Mouse (Mus musculus) midbrain, embryonic 16.5 days (tissue): ENCODE measurements around the gene Zfp300. TPM values are rescaled to one million over a fixed set of nuclear protein-coding genes. Genes with fewer than 3 reads are reported as not detected.

Source experiments
- ATAC-seq: fragments of 200-750 bp; cut with Nextera tagmentation; 2 replicates; pipeline ENCODE4 v1.8.0; 2017; ENCODE audit warnings: moderate TSS enrichment
- H3K27ac ChIP-seq: fragments of 300-500 bp; sonication (generic); 2 replicates; pipeline ENCODE4 v1.5.1; 2014; ENCODE audit warnings: mild to moderate bottlenecking, low read length, mixed read lengths
- H3K27me3 ChIP-seq: fragments of 300-500 bp; sonication (generic); 2 replicates; pipeline ENCODE4 v1.6.1; 2014; ENCODE audit warnings: low read depth, low read length, mixed read lengths; ENCODE audit not compliant: control insufficient read depth, insufficient read depth
- H3K36me3 ChIP-seq: fragments of 300-500 bp; sonication (generic); 2 replicates; pipeline ENCODE4 v1.6.1; 2014; ENCODE audit warnings: mild to moderate bottlenecking, low read length, moderate library complexity, mixed read lengths; ENCODE audit not compliant: control insufficient read depth, insufficient read depth
- H3K4me1 ChIP-seq: fragments of 300-500 bp; sonication (generic); 2 replicates; pipeline ENCODE4 v1.6.1; 2014; ENCODE audit warnings: mild to moderate bottlenecking, low read length, mixed read lengths; ENCODE audit not compliant: control insufficient read depth, insufficient read depth
- H3K4me2 ChIP-seq: fragments of 300-500 bp; sonication (generic); 2 replicates; pipeline ENCODE4 v1.6.1; 2014; ENCODE audit warnings: mild to moderate bottlenecking, low read length, mixed read lengths
- H3K4me3 ChIP-seq: fragments of 300-500 bp; sonication (generic); 2 replicates; pipeline ENCODE4 v1.5.1; 2014; ENCODE audit warnings: low read depth, mild to moderate bottlenecking, low read length, moderate library complexity, mixed read lengths
- H3K9ac ChIP-seq: fragments of 300-500 bp; sonication (generic); 2 replicates; pipeline ENCODE4 v1.6.1; 2014; ENCODE audit warnings: low read depth, low read length, mixed read lengths
- H3K9me3 ChIP-seq: fragments of 300-500 bp; sonication (generic); replicated peaks from 2 replicates; pipeline ENCODE4 v1.6.1; 2014; ENCODE audit warnings: mild to moderate bottlenecking, low read length, mixed read lengths; ENCODE audit not compliant: control insufficient read depth, poor library complexity, severe bottlenecking
- WGBS: fragments of 180-500 bp; shearing (Covaris S2); extraction: QIAGEN DNeasy Blood & Tissue Kit; methylation state at CpG from one replicate; pipeline ENCODE4 v1.1.7; 2014; 5-methylcytosine and 5-hydroxymethylcytosine counted together
- polyA plus RNA-seq: library from polyadenylated mRNA; unstranded; fragments of >200 nt; fragmentation: Nextera tagmentation; extraction: Ambion mirVana; gene quantifications from 2 replicates; pipeline ENCODE4 v1.2.1, GENCODE M21; 2015

Gene Zfp300
- polyA plus RNA-seq = 6.2 and 6.6 TPM in 2 replicates

GRCm38 (mm10) chrX:21088983-21089866 lies at the start of gene Zfp300:
Zfp300 (minus strand) TSS chrX:21089527.
- Histone ChIP-seq H3K36me3 (no peaks in the 10 kb centered on the region), H3K4me1 (no peaks in the 10 kb centered on the region), H3K9ac (peak within 1 kb of the TSS; percentile 61), H3K27me3 (no peaks in the 10 kb centered on the region), H3K4me3 (peak within 1 kb of the TSS; percentile 47), H3K4me2 (peak within 1 kb of the TSS; percentile 61), H3K9me3 (no peaks in the 10 kb centered on the region), H3K27ac (peak within 1 kb of the TSS; percentile 91)
- ATAC-seq = peak; percentile 97
- 21% methylated on average over 27 of the region's 27 CpGs for WGBS

GRCm38 (mm10) chrX:21115520-21115919 lies 26.2 kb upstream of the Zfp300 start, which contains the start of gene Ssxa1:
Ssxa1 (plus strand) TSS chrX:21115820.
- Histone ChIP-seq H3K4me1 (no peaks in the 10 kb centered on the region), H3K4me2 (no peak within 1 kb of the TSS), H3K4me3 (no peak within 1 kb of the TSS), H3K9me3 (no peaks in the 10 kb centered on the region), H3K27me3 (no peaks in the 10 kb centered on the region), H3K9ac (no peak within 1 kb of the TSS), H3K27ac (no peak within 1 kb of the TSS), H3K36me3 (no peaks in the 10 kb centered on the region)
- 88% methylated on average over 4 of the region's 4 CpGs for WGBS
- no peak for ATAC-seq

- H3K27me3 ChIP-seq = no peaks in the 10 kb centered on the region
- H3K27ac ChIP-seq = peak overlapping the region; percentile 91
- H3K4me3 ChIP-seq = peak overlapping the region; percentile 47
- 54% methylated on average over 7 of the region's 7 CpGs for WGBS
- no peaks in the 10 kb centered on the region for H3K9me3 ChIP-seq
- H3K36me3 ChIP-seq = no peaks in the 10 kb centered on the region
- H3K4me1 ChIP-seq = no peaks in the 10 kb centered on the region
- H3K9ac ChIP-seq = peak overlapping the region; percentile 61; the same call in 1 of the 2 replicates
- peak; percentile 66 for ATAC-seq
- peak overlapping the region; percentile 61 for H3K4me2 ChIP-seq
Measured at GRCm38 (mm10) chrX:21089867-21090239, 526 bp upstream of the Zfp300 start.

- WGBS = 27% methylated on average over 6 of the region's 6 CpGs
- peak overlapping the region; percentile 91 for H3K27ac ChIP-seq
- H3K9me3 ChIP-seq = no peaks in the 10 kb centered on the region
- H3K36me3 ChIP-seq = peaks cover 2% of the 10 kb centered on the region
- H3K9ac ChIP-seq = peak overlapping the region; percentile 61; the same call in 1 of the 2 replicates
- no peaks in the 10 kb centered on the region for H3K27me3 ChIP-seq
- peak; percentile 72 for ATAC-seq
- peak overlapping the region; percentile 61 for H3K4me2 ChIP-seq
- H3K4me1 ChIP-seq = no peaks in the 10 kb centered on the region
- peak overlapping the region; percentile 47 for H3K4me3 ChIP-seq
Measured at GRCm38 (mm10) chrX:21088645-21088982, 713 bp downstream of the Zfp300 start.

GRCm38 (mm10) chrX:21068106-21068505 lies 21.2 kb downstream of the Zfp300 start, which contains the start of gene Spaca5:
Spaca5 (plus strand) TSS chrX:21068406.
- no peak for ATAC-seq
- H3K4me2 ChIP-seq = no peak within 1 kb of the TSS

GRCm38 (mm10) chrX:21062544-21062890 lies 26.8 kb downstream of the Zfp300 start:
- peak overlapping the region; percentile 54; the same call in 1 of the 2 replicates for H3K9ac ChIP-seq
- peak overlapping the region; percentile 56 for H3K4me2 ChIP-seq
- H3K27ac ChIP-seq = peak overlapping the region; percentile 69
- H3K27me3 ChIP-seq = no peaks in the 10 kb centered on the region
- 68% methylated on average over 3 of the region's 3 CpGs for WGBS
- no peaks in the 10 kb centered on the region for H3K4me1 ChIP-seq
- H3K36me3 ChIP-seq = no peaks in the 10 kb centered on the region
- peak overlapping the region; percentile 50; the same call in 1 of the 2 replicates for H3K4me3 ChIP-seq
- peak; percentile 50; the same call in 1 of the 2 replicates for ATAC-seq
- H3K9me3 ChIP-seq = no peaks in the 10 kb centered on the region

More at GRCm38 (mm10) chrX:21068106-21068505, 21.2 kb downstream of the Zfp300 start, which contains the start of gene Spaca5:
- Histone ChIP-seq H3K9me3 (no peaks in the 10 kb centered on the region), H3K27me3 (no peaks in the 10 kb centered on the region), H3K27ac (no peak within 1 kb of the TSS), H3K4me1 (no peaks in the 10 kb centered on the region), H3K9ac (no peak within 1 kb of the TSS), H3K36me3 (no peaks in the 10 kb centered on the region), H3K4me3 (no peak within 1 kb of the TSS)

GRCm38 (mm10) chrX:21061866-21062543 lies 27.3 kb downstream of the Zfp300 start, which contains the start of gene Zfp182:
Zfp182 (minus strand) TSS chrX:21062316.
- H3K9me3 ChIP-seq = no peaks in the 10 kb centered on the region
- peak within 1 kb of the TSS; percentile 69 for H3K27ac ChIP-seq
- peak; percentile 99 for ATAC-seq
- no peaks in the 10 kb centered on the region for H3K36me3 ChIP-seq
- WGBS = 17% methylated on average over 25 of the region's 25 CpGs
- H3K4me2 ChIP-seq = peak within 1 kb of the TSS; percentile 60
- no peaks in the 10 kb centered on the region for H3K4me1 ChIP-seq
- H3K4me3 ChIP-seq = peak within 1 kb of the TSS; percentile 50
- H3K9ac ChIP-seq = peak within 1 kb of the TSS; percentile 69
- no peaks in the 10 kb centered on the region for H3K27me3 ChIP-seq

- Histone ChIP-seq H3K4me3 (peak overlapping the region; percentile 50), H3K4me2 (peak overlapping the region; percentile 60), H3K27me3 (no peaks in the 10 kb centered on the region), H3K36me3 (no peaks in the 10 kb centered on the region), H3K9me3 (no peaks in the 10 kb centered on the region), H3K27ac (peak overlapping the region; percentile 50), H3K4me1 (no peaks in the 10 kb centered on the region), H3K9ac (peak overlapping the region; percentile 69)
- no peak; the same call in none of the 2 replicates for ATAC-seq
- 25% methylated on average over 9 of the region's 9 CpGs for WGBS
Measured at GRCm38 (mm10) chrX:21061460-21061859, 27.9 kb downstream of the Zfp300 start.
